In the genomic region with DNA sequence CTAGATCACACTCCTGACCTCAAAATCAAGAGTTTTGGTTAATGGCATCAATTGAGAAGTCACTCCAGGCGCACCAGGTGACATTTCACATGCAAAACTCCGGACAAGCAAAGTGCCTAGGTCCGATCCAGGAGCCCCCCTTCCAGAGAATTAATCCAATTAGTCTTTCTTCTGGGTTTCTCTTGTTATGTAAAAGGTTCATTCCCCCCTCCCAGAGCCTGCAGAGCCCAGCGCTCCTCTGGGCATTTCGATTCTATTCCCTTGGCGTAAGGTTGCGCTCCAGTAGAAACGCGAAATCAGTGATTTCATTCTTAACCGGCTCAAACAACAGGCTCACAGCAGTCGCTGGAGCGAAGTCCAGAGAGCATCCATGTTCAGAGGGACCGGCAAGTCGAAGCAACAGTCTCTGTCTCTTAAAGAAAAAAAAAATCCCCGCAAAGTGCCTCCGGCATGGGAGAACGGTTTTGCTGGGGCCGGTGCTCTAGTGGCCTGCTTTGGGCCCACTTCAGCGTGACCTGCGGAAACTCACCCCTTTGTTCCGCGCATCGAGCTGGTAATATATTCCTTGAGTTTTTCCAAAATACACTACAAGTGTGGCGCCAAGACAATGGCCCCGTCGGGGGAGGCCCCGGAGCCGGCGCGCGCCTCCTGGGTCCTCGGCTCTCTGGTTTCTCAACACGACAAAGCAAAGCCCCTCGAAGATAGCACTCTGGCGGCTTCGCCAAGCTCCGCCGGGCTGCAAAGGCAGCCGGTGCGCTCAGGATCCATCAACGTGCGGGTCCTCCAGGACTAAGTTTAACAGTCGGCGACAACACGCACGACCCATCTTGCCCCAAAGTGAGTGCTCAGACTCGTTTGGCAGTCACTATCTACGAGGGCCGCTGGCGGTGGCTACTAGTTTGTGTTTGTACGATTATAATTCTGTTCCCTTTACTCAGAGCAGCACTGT, we compare ENCODE assay signal across 9 mouse cellular contexts. TPM values are rescaled to one million over a fixed set of nuclear protein-coding genes. Genes with fewer than 3 reads are reported as not detected.
DNase-seq lines count a peak whose midpoint lies in the region; ATAC-seq and TF ChIP-seq lines count a peak whose summit lies in the region.
"Had no signal": no experiment of that assay in that cellular context is flagged by ENCODE, and none has a peak within 500 bp of the region (broad histone marks: within the 10 kb centered on the region; RNA-seq: fewer than 3 reads in every experiment).

No protein-coding gene starts in this region.

- H3K4me2 ChIP-seq in intestine, embryonic 15.5 days (replicated peaks), result peak overlapping the region; percentile 36
- peak overlapping the region; percentile 63 for H3K4me2 ChIP-seq in midbrain, postnatal 0 days (ENCODE audit: low read depth, low read length, poor library complexity, severe bottlenecking)

- no peak overlapping the region for H3K9ac ChIP-seq in intestine, embryonic 15.5 days
- peak overlapping the region; percentile 30; the same call in 1 of the 2 replicates for H3K9ac ChIP-seq in midbrain, postnatal 0 days (replicated peaks; ENCODE audit: low read length, poor library complexity, severe bottlenecking)

- WGBS in embryonic facial prominence, embryonic 10.5 days, result under 1% methylated on average over 51 of the region's 51 CpGs
- WGBS in intestine, embryonic 15.5 days, result 4% methylated on average over 51 of the region's 51 CpGs
- WGBS in midbrain, postnatal 0 days, result 4% methylated on average over 51 of the region's 51 CpGs
- WGBS in cerebellum, adult 2 months, result 35% methylated on average over 51 of the region's 51 CpGs

- no peak for TF ChIP-seq CTCF in left cerebral cortex, adult 2 months (IDR thresholded peaks at IDR 0.05)
- TF ChIP-seq CTCF in midbrain, postnatal 0 days (IDR thresholded peaks at IDR 0.05), result no peak
- no peak for TF ChIP-seq CTCF in cerebellum, adult 2 months (IDR thresholded peaks at IDR 0.05; ENCODE audit: borderline replicate concordance, insufficient read depth, low read depth, low read length)

- H3K4me1 ChIP-seq in embryonic facial prominence, embryonic 10.5 days, result peaks cover 60% of the 10 kb centered on the region
- peaks cover 48% of the 10 kb centered on the region for H3K4me1 ChIP-seq in intestine, embryonic 15.5 days (replicated peaks)
- H3K4me1 ChIP-seq in midbrain, postnatal 0 days (ENCODE audit: insufficient read depth, low read length), result no peaks in the 10 kb centered on the region
- H3K4me1 ChIP-seq in cerebellum, adult 2 months (ENCODE audit: control insufficient read depth, insufficient read depth, low read length), result peaks cover 4% of the 10 kb centered on the region; the same call in 1 of the 2 replicates

- TF ChIP-seq POLR2A in cerebellum, adult 2 months (IDR thresholded peaks at IDR 0.05; ENCODE audit: borderline replicate concordance, insufficient read depth, low read length), result no peak

- peak overlapping the region; percentile 16; the same call in 1 of the 2 replicates for H3K4me3 ChIP-seq in left cerebral cortex, adult 2 months
- H3K4me3 ChIP-seq in embryonic facial prominence, embryonic 10.5 days, result peak overlapping the region; percentile 59
- H3K4me3 ChIP-seq in intestine, embryonic 15.5 days (replicated peaks), result peak overlapping the region; percentile 9; the same call in 1 of the 2 replicates
- peak overlapping the region; percentile 39 for H3K4me3 ChIP-seq in midbrain, postnatal 0 days (ENCODE audit: low read depth, low read length)
- H3K4me3 ChIP-seq in cerebellum, adult 2 months (replicated peaks; ENCODE audit: insufficient read depth, low read depth, low read length), result no peak overlapping the region

- H3K9me3 ChIP-seq in embryonic facial prominence, embryonic 10.5 days, result no peaks in the 10 kb centered on the region
- H3K9me3 ChIP-seq in intestine, embryonic 15.5 days, result no peaks in the 10 kb centered on the region
- H3K9me3 ChIP-seq in midbrain, postnatal 0 days (ENCODE audit: low read length), result no peaks in the 10 kb centered on the region

- peaks cover 99% of the 10 kb centered on the region for H3K27me3 ChIP-seq in embryonic facial prominence, embryonic 10.5 days (replicated peaks; ENCODE audit: low read depth, poor library complexity, severe bottlenecking)
- H3K27me3 ChIP-seq in intestine, embryonic 15.5 days (replicated peaks), result peaks cover 83% of the 10 kb centered on the region
- H3K27me3 ChIP-seq in midbrain, postnatal 0 days (ENCODE audit: insufficient read depth, low read length), result peaks cover 30% of the 10 kb centered on the region
- peaks cover 9% of the 10 kb centered on the region; the same call in 1 of the 2 replicates for H3K27me3 ChIP-seq in cerebellum, adult 2 months (ENCODE audit: control insufficient read depth, insufficient read depth, low read length)

- no peaks in the 10 kb centered on the region for H3K36me3 ChIP-seq in embryonic facial prominence, embryonic 10.5 days (replicated peaks)
- H3K36me3 ChIP-seq in intestine, embryonic 15.5 days, result no peaks in the 10 kb centered on the region
- H3K36me3 ChIP-seq in midbrain, postnatal 0 days (ENCODE audit: insufficient read depth, low read length), result no peaks in the 10 kb centered on the region

- no peak for DNase-seq in left cerebral cortex, adult 2 months (ENCODE audit: extremely low spot score in 1 of 2, low spot score in 2 of 2)
- DNase-seq in left cerebral cortex, postnatal 10 days (ENCODE audit: extremely low spot score in 1 of 2, low spot score in 2 of 2), result no peak
- DNase-seq in embryonic facial prominence, embryonic 10.5 days (ENCODE audit: low spot score), result peak; percentile 70
- peak; percentile 27 for DNase-seq in midbrain, postnatal 0 days (ENCODE audit: low spot score)
- no peak for DNase-seq in cerebellum, adult 2 months
- DNase-seq in left cerebral cortex, postnatal 4 days, result no peak

- ATAC-seq in intestine, embryonic 15.5 days, result no peak
- no peak for ATAC-seq in midbrain, postnatal 0 days (ENCODE audit: low FRiP score)
- ATAC-seq in CD4-positive, CD25-positive, alpha-beta regulatory T cell, adult 4 months, result no peak

- H3K27ac ChIP-seq in left cerebral cortex, adult 2 months, result no peak overlapping the region
- peak overlapping the region; percentile 78 for H3K27ac ChIP-seq in embryonic facial prominence, embryonic 10.5 days (replicated peaks)
- no peak overlapping the region for H3K27ac ChIP-seq in intestine, embryonic 15.5 days
- peak overlapping the region; percentile 13 for H3K27ac ChIP-seq in midbrain, postnatal 0 days (ENCODE audit: low read depth, low read length)
- no peak overlapping the region for H3K27ac ChIP-seq in cerebellum, adult 2 months (ENCODE audit: insufficient read depth, low read length)

- intact Hi-C loops in left cerebral cortex, adult 2 months (cut with DNase I), result loop anchor here (5.0 kb wide), 1 partner anchor 94 kb away; no protein-coding TSS in a partner anchor
- intact Hi-C loops in left cerebral cortex, postnatal 10 days (cut with DNase I), result loop anchor here (10.0 kb wide), 1 partner anchor 104 kb away; no protein-coding TSS in a partner anchor
- intact Hi-C loops in left cerebral cortex, postnatal 4 days (cut with DNase I), result loop anchor here (2.0 kb wide), 1 partner anchor 50 kb away; no protein-coding TSS in a partner anchor

RNA-seq across cellular contexts. Expression of a gene that starts 2.9 kb away (rescaled TPM):
- 10 to 100 TPM; 10.3 to 13.4 TPM for total RNA-seq in left cerebral cortex, adult 2 months (2021)
- total RNA-seq in left cerebral cortex, postnatal 10 days (2021), result 10 to 100 TPM in 1 of 2 experiments, 1 to 10 TPM in 1; 7.8 to 10.2 TPM
- 3.8 and 15.5 TPM in 2 replicates for polyA plus RNA-seq in embryonic facial prominence, embryonic 10.5 days (2016; fragmentation: Nextera tagmentation; extraction: Ambion mirVana)
- not detected in 2 replicates for polyA plus RNA-seq in intestine, embryonic 15.5 days (2015; fragmentation: Nextera tagmentation; extraction: Ambion mirVana)
- total RNA-seq in midbrain, postnatal 0 days (2014; rRNA removed), result 12.6 and 15.0 TPM in 2 replicates
- polyA plus RNA-seq in midbrain, postnatal 0 days (2015; fragmentation: Nextera tagmentation; extraction: Ambion mirVana), result 10.2 and 11.6 TPM in 2 replicates
- polyA plus RNA-seq in cerebellum, adult 2 months (2012; rRNA removed), result 16.9 and 17.0 TPM in 2 replicates
- polyA plus RNA-seq in CD4-positive, CD25-positive, alpha-beta regulatory T cell, adult 4 months (2017; shearing (Covaris generic)), result not detected
- 10 to 100 TPM in 1 of 2 experiments, 1 to 10 TPM in 1; 9.4 to 10.1 TPM for total RNA-seq in left cerebral cortex, postnatal 4 days (2021)
- total RNA-seq: gastrocnemius, adult 18-20 months had no signal

Comparison
In these comparisons a context has a peak if more than half of its experiments do, and no peak if none do; other contexts are left out.
1. DNase-seq: peak in embryonic facial prominence, embryonic 10.5 days (single experiment) and midbrain, postnatal 0 days (single experiment); none in left cerebral cortex, adult 2 months (0 of 2), left cerebral cortex, postnatal 10 days (0 of 2), cerebellum, adult 2 months (0 of 2) and left cerebral cortex, postnatal 4 days (single experiment).
2. H3K27ac ChIP-seq: peak in embryonic facial prominence, embryonic 10.5 days (single experiment) and midbrain, postnatal 0 days (single experiment); none in left cerebral cortex, adult 2 months (single experiment), intestine, embryonic 15.5 days (single experiment) and cerebellum, adult 2 months (single experiment).